Mouse (Mus musculus): ENCODE measurements around the gene Degs1.

DNA sequence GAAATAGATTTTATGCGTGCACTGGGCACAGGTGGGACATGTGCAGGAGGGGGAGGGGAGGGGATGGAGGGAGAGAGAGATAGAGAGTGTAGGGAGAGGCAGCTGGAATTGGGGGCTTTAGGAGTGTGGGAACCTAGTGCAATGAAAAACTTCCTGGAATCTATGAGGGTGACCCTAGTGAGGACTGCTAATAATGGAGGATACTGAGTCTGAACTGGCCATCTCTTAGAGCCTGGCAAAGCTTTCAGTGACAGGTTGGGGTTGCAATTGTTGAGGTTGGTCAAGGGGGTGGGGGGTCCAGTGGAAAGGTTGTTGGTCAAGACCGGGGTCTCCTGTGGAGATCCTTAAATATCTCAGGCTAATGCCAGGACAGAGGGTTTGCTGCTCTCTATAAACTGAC is 27.7 kb upstream of the Degs1 start:
- TF ChIP-seq POLR2A (IDR thresholded peaks at IDR 0.05; ENCODE audit: insufficient read depth, low read depth, low read length) (no peak), CTCF (IDR thresholded peaks at IDR 0.05; ENCODE audit: insufficient read depth, low read depth, low read length) (no peak)
